8 mouse cellular contexts compared by ENCODE assay signal in genomic region chr8:117334748-117335393, GRCm38 (mm10).
DNase-seq lines count a peak whose midpoint lies in the region; ATAC-seq and TF ChIP-seq lines count a peak whose summit lies in the region.

No protein-coding gene starts in this region.

- H3K36me3 ChIP-seq in embryonic facial prominence, embryonic 11.5 days (replicated peaks; ENCODE audit: control insufficient read depth, insufficient read depth, low read depth, low read length): no peaks in the 10 kb centered on the region
- H3K36me3 ChIP-seq in hindbrain, postnatal 0 days (ENCODE audit: insufficient read depth, low read length): no peaks in the 10 kb centered on the region
- H3K36me3 ChIP-seq in liver, embryonic 13.5 days: no peaks in the 10 kb centered on the region
- H3K36me3 ChIP-seq in thymus, adult 2 months (ENCODE audit: control insufficient read depth, insufficient read depth, low read length): no peaks in the 10 kb centered on the region

- peak overlapping the region; percentile 28; the same call in 1 of the 2 replicates for H3K27ac ChIP-seq in embryonic facial prominence, embryonic 11.5 days (replicated peaks; ENCODE audit: low read depth, low read length)
- H3K27ac ChIP-seq in hindbrain, postnatal 0 days: peak overlapping the region; percentile 20; the same call in 1 of the 2 replicates
- peak overlapping the region; percentile 96 for H3K27ac ChIP-seq in liver, embryonic 13.5 days
- no peak overlapping the region for H3K27ac ChIP-seq in thymus, adult 2 months (ENCODE audit: control insufficient read depth, insufficient read depth, low read length)

- no peaks in the 10 kb centered on the region for H3K9me3 ChIP-seq in embryonic facial prominence, embryonic 11.5 days (replicated peaks; ENCODE audit: control insufficient read depth, low read length)
- H3K9me3 ChIP-seq in hindbrain, postnatal 0 days (ENCODE audit: low read length): no peaks in the 10 kb centered on the region
- no peaks in the 10 kb centered on the region for H3K9me3 ChIP-seq in liver, embryonic 13.5 days (replicated peaks)

- H3K4me2 ChIP-seq in embryonic facial prominence, embryonic 11.5 days (ENCODE audit: low read depth, low read length): peak overlapping the region; percentile 16; the same call in 1 of the 2 replicates
- H3K4me2 ChIP-seq in hindbrain, postnatal 0 days (ENCODE audit: low read depth, low read length): no peak overlapping the region
- H3K4me2 ChIP-seq in liver, embryonic 13.5 days: peak overlapping the region; percentile 65

- H3K27me3 ChIP-seq in embryonic facial prominence, embryonic 11.5 days (ENCODE audit: control insufficient read depth, insufficient read depth, low read length): no peaks in the 10 kb centered on the region
- no peaks in the 10 kb centered on the region for H3K27me3 ChIP-seq in hindbrain, postnatal 0 days (ENCODE audit: insufficient read depth, low read length)
- no peaks in the 10 kb centered on the region for H3K27me3 ChIP-seq in liver, embryonic 13.5 days
- H3K27me3 ChIP-seq in thymus, adult 2 months (ENCODE audit: control insufficient read depth, insufficient read depth, low read length): no peaks in the 10 kb centered on the region

- ATAC-seq in embryonic facial prominence, embryonic 11.5 days (replicated peaks; ENCODE audit: insufficient number of reproducible peaks, low FRiP score, low TSS enrichment, low read depth): peak; percentile 44
- peak; percentile 55; the same call in 1 of the 2 replicates for ATAC-seq in hindbrain, postnatal 0 days
- ATAC-seq in liver, embryonic 13.5 days (ENCODE audit: low read depth): peak; percentile 74

- no peak for TF ChIP-seq POLR2A in thymus, adult 2 months (IDR thresholded peaks at IDR 0.05; ENCODE audit: control insufficient read depth, extremely low read depth, insufficient read depth, low read length, poor library complexity)

- H3K4me3 ChIP-seq in embryonic facial prominence, embryonic 11.5 days (ENCODE audit: low read depth, low read length): no peak overlapping the region
- H3K4me3 ChIP-seq in hindbrain, postnatal 0 days (ENCODE audit: low read length): no peak overlapping the region
- peak overlapping the region; percentile 40 for H3K4me3 ChIP-seq in liver, embryonic 13.5 days (replicated peaks)
- no peak overlapping the region for H3K4me3 ChIP-seq in thymus, adult 2 months (ENCODE audit: control insufficient read depth, insufficient read depth, low read length)

- 25% methylated on average over 14 of the region's 14 CpGs for WGBS in embryonic facial prominence, embryonic 11.5 days
- 35% methylated on average over 14 of the region's 14 CpGs for WGBS in hindbrain, postnatal 0 days
- WGBS in liver, embryonic 13.5 days (ENCODE audit: insufficient replicate concordance): 34% methylated on average over 14 of the region's 14 CpGs
- WGBS in thymus, adult 2 months: 70% methylated on average over 14 of the region's 14 CpGs

- 0 out of 2 replicates have a peak overlapping the region, but pooled peaks have one; percentile 28 for H3K9ac ChIP-seq in embryonic facial prominence, embryonic 11.5 days (replicated peaks; ENCODE audit: low read length)
- H3K9ac ChIP-seq in hindbrain, postnatal 0 days (replicated peaks; ENCODE audit: low read length): no peak overlapping the region
- peak overlapping the region; percentile 67 for H3K9ac ChIP-seq in liver, embryonic 13.5 days

- no peak for TF ChIP-seq CTCF in hindbrain, postnatal 0 days (IDR thresholded peaks at IDR 0.05; ENCODE audit: low read depth)
- TF ChIP-seq CTCF in thymus, adult 2 months (IDR thresholded peaks at IDR 0.05; ENCODE audit: borderline replicate concordance, control insufficient read depth, extremely low read depth, insufficient read depth, low read length, poor library complexity): no peak

- H3K4me1 ChIP-seq in embryonic facial prominence, embryonic 11.5 days (ENCODE audit: control insufficient read depth, insufficient read depth, low read length): peaks cover 19% of the 10 kb centered on the region; the same call in 1 of the 2 replicates
- peaks cover 31% of the 10 kb centered on the region for H3K4me1 ChIP-seq in hindbrain, postnatal 0 days (ENCODE audit: insufficient read depth, low read length)
- peaks cover 91% of the 10 kb centered on the region for H3K4me1 ChIP-seq in liver, embryonic 13.5 days (replicated peaks)
- H3K4me1 ChIP-seq in thymus, adult 2 months (replicated peaks; ENCODE audit: control insufficient read depth, insufficient read depth, low read length): peaks cover 33% of the 10 kb centered on the region

- DNase-seq in adrenal gland, adult 2 months: peak; percentile 49
- no peak for DNase-seq in adrenal gland, adult 18-20 months (ENCODE audit: low spot score in 2 of 2)
- peak; percentile 62 for DNase-seq in embryonic facial prominence, embryonic 11.5 days (ENCODE audit: low spot score)
- no peak for DNase-seq in hindbrain, postnatal 0 days (ENCODE audit: low spot score)
- peak; percentile 42 for DNase-seq in liver, embryonic 13.5 days
- DNase-seq in cerebellum, adult 9-11 months: no peak
- no peak for DNase-seq in spleen, adult 12 weeks (ENCODE audit: low spot score)
- no peak for DNase-seq in thymus, adult 2 months

Comparison
In these comparisons a context has a peak if more than half of its experiments do, and no peak if none do; other contexts are left out.
1. DNase-seq: peak in adrenal gland, adult 2 months (single experiment), embryonic facial prominence, embryonic 11.5 days (single experiment) and liver, embryonic 13.5 days (single experiment); none in adrenal gland, adult 18-20 months (0 of 2), hindbrain, postnatal 0 days (single experiment), cerebellum, adult 9-11 months (single experiment), spleen, adult 12 weeks (single experiment) and thymus, adult 2 months (single experiment).
2. Peak in every context shown above with its lines, with median percentiles within 50 percentile points of each other: ATAC-seq.